Mouse (Mus musculus): ENCODE results near the gene Hivep3.

GRCm38 (mm10) chr4:120149142-120149524, 415.5 kb downstream of the Hivep3 start:
- TF ChIP-seq CTCF (conservative IDR thresholded peaks at IDR 0.05; ENCODE audit: insufficient read depth, insufficient read length, low read depth, low read length) (peak; percentile 41), POLR2A (IDR thresholded peaks at IDR 0.05; ENCODE audit: low read depth, low read length) (no peak)
